Mouse (Mus musculus): ENCODE results near the gene Sostdc1.

- no peak for TF ChIP-seq EP300 (optimal IDR thresholded peaks at IDR 0.05)
- no peak for TF ChIP-seq CTCF (IDR thresholded peaks at IDR 0.05; ENCODE audit: low read depth)
These were observed 23.5 kb upstream of the Sostdc1 start for GRCm38 (mm10) chr12:36290465-36290864.
